Mouse (Mus musculus): ENCODE measurements around the gene Hoxa7. TPM values are rescaled to one million over a fixed set of nuclear protein-coding genes. Genes with fewer than 3 reads are reported as not detected.

Gene Hoxa7
- total and polyA plus RNA-seq, 2 experiments from 2014 or later, result 0.07 TPM; not detected in 1

DNA sequence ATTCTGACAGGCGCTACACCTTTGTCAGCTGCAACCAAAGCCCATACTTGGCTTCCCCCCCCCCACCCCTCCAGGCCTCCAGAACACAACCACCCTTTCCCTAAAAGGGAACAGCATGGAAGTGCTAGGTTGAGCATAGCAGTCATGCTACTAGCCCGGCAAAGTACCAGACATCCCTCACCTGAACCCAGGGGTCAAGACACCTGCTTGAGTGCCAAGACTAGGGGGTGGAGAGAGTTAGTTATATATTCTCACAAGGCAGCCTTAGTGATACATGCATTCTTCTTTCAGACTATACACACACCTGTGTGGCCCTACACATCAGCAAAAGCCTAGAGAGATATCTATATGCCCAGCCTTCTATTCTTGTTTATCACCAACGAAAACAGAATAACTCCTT lies 35.8 kb downstream of the Hoxa7 start:
- Histone ChIP-seq H3K9me3 (replicated peaks; ENCODE audit: control insufficient read depth, low read length) (no peaks in the 10 kb centered on the region), H3K27ac (ENCODE audit: low read depth) (no peak overlapping the region), H3K4me2 (ENCODE audit: low read depth, low read length) (no peak overlapping the region), H3K9ac (replicated peaks; ENCODE audit: low read depth, low read length) (no peak overlapping the region), H3K36me3 (replicated peaks; ENCODE audit: control insufficient read depth, insufficient read depth, low read length) (no peaks in the 10 kb centered on the region), H3K4me1 (ENCODE audit: control insufficient read depth, insufficient read depth) (no peaks in the 10 kb centered on the region), H3K4me3 (ENCODE audit: low read depth, low read length) (no peak overlapping the region), H3K27me3 (ENCODE audit: control insufficient read depth, insufficient read depth, low read length) (peaks cover 100% of the 10 kb centered on the region)
- DNase-seq (ENCODE audit: low spot score), result no peak
- TF ChIP-seq CTCF (IDR thresholded peaks at IDR 0.05; ENCODE audit: low read depth) (no peak), EP300 (IDR thresholded peaks at IDR 0.05; ENCODE audit: low read depth) (no peak)
- ATAC-seq (ENCODE audit: insufficient read depth, low read depth), result no peak
- WGBS, result 19% methylated on average over 3 of the region's 3 CpGs

DNA sequence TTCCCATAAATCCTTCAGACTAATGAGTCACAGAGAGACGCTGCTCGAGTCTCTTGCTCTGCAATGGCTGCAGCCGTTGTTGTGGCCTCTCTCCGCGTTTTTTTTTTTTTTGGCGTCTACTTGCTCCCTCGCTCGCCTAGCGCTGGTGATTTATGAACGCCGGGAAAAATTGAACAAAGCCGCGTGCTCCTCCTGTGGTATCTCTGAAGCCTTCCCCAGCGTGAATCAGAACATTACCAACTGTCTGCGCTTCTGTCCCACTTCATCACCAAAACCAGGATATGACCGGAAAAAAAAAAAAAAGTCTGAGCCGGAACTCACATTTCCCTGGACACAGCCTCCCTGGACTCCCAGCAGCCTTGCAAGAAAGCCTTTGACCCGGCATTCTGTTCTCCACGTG lies 36.4 kb downstream of the Hoxa7 start:
- no peak overlapping the region for H3K4me3 ChIP-seq (ENCODE audit: low read depth, low read length)
- peaks cover 100% of the 10 kb centered on the region for H3K27me3 ChIP-seq (ENCODE audit: control insufficient read depth, insufficient read depth, low read length)
- H3K4me2 ChIP-seq (ENCODE audit: low read depth, low read length), result no peak overlapping the region
- no peak overlapping the region for H3K9ac ChIP-seq (replicated peaks; ENCODE audit: low read depth, low read length)
- no peaks in the 10 kb centered on the region for H3K4me1 ChIP-seq (ENCODE audit: control insufficient read depth, insufficient read depth)
- 6% methylated on average over 19 of the region's 19 CpGs for WGBS
- H3K36me3 ChIP-seq (replicated peaks; ENCODE audit: control insufficient read depth, insufficient read depth, low read length), result no peaks in the 10 kb centered on the region
- DNase-seq (ENCODE audit: low spot score) (no peak), ATAC-seq (ENCODE audit: insufficient read depth, low read depth) (no peak)
- H3K27ac ChIP-seq (ENCODE audit: low read depth), result no peak overlapping the region
- H3K9me3 ChIP-seq (replicated peaks; ENCODE audit: control insufficient read depth, low read length), result no peaks in the 10 kb centered on the region
- TF ChIP-seq CTCF (IDR thresholded peaks at IDR 0.05; ENCODE audit: low read depth) (no peak), EP300 (IDR thresholded peaks at IDR 0.05; ENCODE audit: low read depth) (no peak)

- Histone ChIP-seq H3K4me2 (ENCODE audit: low read depth, low read length) (no peak overlapping the region), H3K4me3 (ENCODE audit: low read depth, low read length) (no peak overlapping the region), H3K9ac (replicated peaks; ENCODE audit: low read depth, low read length) (no peak overlapping the region), H3K9me3 (replicated peaks; ENCODE audit: control insufficient read depth, low read length) (no peaks in the 10 kb centered on the region), H3K27me3 (ENCODE audit: control insufficient read depth, insufficient read depth, low read length) (peaks cover 100% of the 10 kb centered on the region), H3K27ac (ENCODE audit: low read depth) (no peak overlapping the region), H3K36me3 (replicated peaks; ENCODE audit: control insufficient read depth, insufficient read depth, low read length) (no peaks in the 10 kb centered on the region), H3K4me1 (ENCODE audit: control insufficient read depth, insufficient read depth) (no peaks in the 10 kb centered on the region)
- ATAC-seq (ENCODE audit: insufficient read depth, low read depth) (no peak), DNase-seq (ENCODE audit: low spot score) (no peak)
- WGBS, result 6% methylated on average over 6 of the region's 6 CpGs
- TF ChIP-seq EP300 (IDR thresholded peaks at IDR 0.05; ENCODE audit: low read depth), result no peak
- TF ChIP-seq CTCF (IDR thresholded peaks at IDR 0.05; ENCODE audit: low read depth), result no peak
Measured at GRCm38 (mm10) chr6:52184668-52185067, 37.0 kb downstream of the Hoxa7 start.

- no peaks in the 10 kb centered on the region for H3K36me3 ChIP-seq (replicated peaks; ENCODE audit: control insufficient read depth, insufficient read depth, low read length)
- no peak overlapping the region for H3K9ac ChIP-seq (replicated peaks; ENCODE audit: low read depth, low read length)
- 18% methylated on average over 10 of the region's 10 CpGs for WGBS
- no peaks in the 10 kb centered on the region for H3K4me1 ChIP-seq (ENCODE audit: control insufficient read depth, insufficient read depth)
- DNase-seq (ENCODE audit: low spot score), result no peak
- TF ChIP-seq CTCF (IDR thresholded peaks at IDR 0.05; ENCODE audit: low read depth), result no peak
- TF ChIP-seq EP300 (IDR thresholded peaks at IDR 0.05; ENCODE audit: low read depth), result no peak
- no peak overlapping the region for H3K4me3 ChIP-seq (ENCODE audit: low read depth, low read length)
- no peak overlapping the region for H3K4me2 ChIP-seq (ENCODE audit: low read depth, low read length)
- no peaks in the 10 kb centered on the region for H3K9me3 ChIP-seq (replicated peaks; ENCODE audit: control insufficient read depth, low read length)
- no peak overlapping the region for H3K27ac ChIP-seq (ENCODE audit: low read depth)
- ATAC-seq (ENCODE audit: insufficient read depth, low read depth), result no peak
- H3K27me3 ChIP-seq (ENCODE audit: control insufficient read depth, insufficient read depth, low read length), result peaks cover 100% of the 10 kb centered on the region
Measured at GRCm38 (mm10) chr6:52183311-52184080, 38.2 kb downstream of the Hoxa7 start.

GRCm38 (mm10) chr6:52182793-52183192 lies 38.9 kb downstream of the Hoxa7 start:
- Histone ChIP-seq H3K27ac (ENCODE audit: low read depth) (no peak overlapping the region), H3K36me3 (replicated peaks; ENCODE audit: control insufficient read depth, insufficient read depth, low read length) (no peaks in the 10 kb centered on the region), H3K4me3 (ENCODE audit: low read depth, low read length) (no peak overlapping the region), H3K27me3 (ENCODE audit: control insufficient read depth, insufficient read depth, low read length) (peaks cover 100% of the 10 kb centered on the region), H3K9ac (replicated peaks; ENCODE audit: low read depth, low read length) (no peak overlapping the region), H3K4me2 (ENCODE audit: low read depth, low read length) (no peak overlapping the region), H3K4me1 (ENCODE audit: control insufficient read depth, insufficient read depth) (no peaks in the 10 kb centered on the region), H3K9me3 (replicated peaks; ENCODE audit: control insufficient read depth, low read length) (no peaks in the 10 kb centered on the region)
- no peak for DNase-seq (ENCODE audit: low spot score)
- 19% methylated on average over 1 of the region's 1 CpGs for WGBS
- ATAC-seq (ENCODE audit: insufficient read depth, low read depth), result no peak
- TF ChIP-seq CTCF (IDR thresholded peaks at IDR 0.05; ENCODE audit: low read depth) (no peak), EP300 (IDR thresholded peaks at IDR 0.05; ENCODE audit: low read depth) (no peak)

DNA sequence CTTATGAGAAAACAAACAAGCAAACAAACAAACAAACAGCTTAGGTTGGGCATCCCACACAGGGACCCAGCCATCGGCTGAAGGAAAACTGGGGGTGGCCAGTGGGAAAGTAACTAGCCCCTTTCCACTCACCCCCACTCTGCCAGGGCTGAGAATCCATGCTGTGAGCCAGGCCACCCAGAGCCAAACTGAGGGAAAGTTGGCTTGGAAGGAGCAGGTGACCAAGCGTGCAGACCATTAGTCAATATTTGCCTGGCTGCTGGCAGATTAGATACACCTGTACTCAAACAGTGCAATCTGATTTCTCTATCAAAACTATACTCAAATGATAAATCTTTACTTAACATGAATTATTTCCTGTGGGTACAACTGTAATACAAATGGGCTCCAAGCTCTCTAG lies 39.6 kb downstream of the Hoxa7 start:
- no peak overlapping the region for H3K4me2 ChIP-seq (ENCODE audit: low read depth, low read length)
- no peaks in the 10 kb centered on the region for H3K4me1 ChIP-seq (ENCODE audit: control insufficient read depth, insufficient read depth)
- no peak overlapping the region for H3K27ac ChIP-seq (ENCODE audit: low read depth)
- ATAC-seq (ENCODE audit: insufficient read depth, low read depth), result no peak
- H3K36me3 ChIP-seq (replicated peaks; ENCODE audit: control insufficient read depth, insufficient read depth, low read length), result no peaks in the 10 kb centered on the region
- no peak for DNase-seq (ENCODE audit: low spot score)
- H3K9me3 ChIP-seq (replicated peaks; ENCODE audit: control insufficient read depth, low read length), result no peaks in the 10 kb centered on the region
- H3K9ac ChIP-seq (replicated peaks; ENCODE audit: low read depth, low read length), result no peak overlapping the region
- WGBS, result 29% methylated on average over 2 of the region's 2 CpGs
- TF ChIP-seq EP300 (IDR thresholded peaks at IDR 0.05; ENCODE audit: low read depth) (no peak), CTCF (IDR thresholded peaks at IDR 0.05; ENCODE audit: low read depth) (no peak)
- H3K4me3 ChIP-seq (ENCODE audit: low read depth, low read length), result no peak overlapping the region
- peaks cover 99% of the 10 kb centered on the region for H3K27me3 ChIP-seq (ENCODE audit: control insufficient read depth, insufficient read depth, low read length)
